15 mouse cellular contexts compared by ENCODE assay signal in genomic region chr5:122245186-122245585, GRCm38 (mm10). TPM values are rescaled to one million over a fixed set of nuclear protein-coding genes. Genes with fewer than 3 reads are reported as not detected.
DNase-seq lines count a peak whose midpoint lies in the region; ATAC-seq and TF ChIP-seq lines count a peak whose summit lies in the region.
"Had no signal": no experiment of that assay in that cellular context is flagged by ENCODE, and none has a peak within 500 bp of the region (broad histone marks: within the 10 kb centered on the region; RNA-seq: fewer than 3 reads in every experiment).

No protein-coding gene starts in this region.

- no peak for ATAC-seq in midbrain, embryonic 11.5 days (ENCODE audit: low FRiP score)
- ATAC-seq in forebrain, embryonic 13.5 days, result no peak
- ATAC-seq: Patski had no signal

- TF ChIP-seq POLR2A in lung, adult 2 months (IDR thresholded peaks at IDR 0.05; ENCODE audit: borderline replicate concordance, extremely low read depth, low read depth, low read length), result no peak

- H3K4me3 ChIP-seq in midbrain, embryonic 11.5 days (ENCODE audit: low read depth, low read length), result no peak overlapping the region
- H3K4me3 ChIP-seq in midbrain, embryonic 10.5 days, result no peak overlapping the region
- H3K4me3 ChIP-seq in forebrain, embryonic 13.5 days, result no peak overlapping the region
- no peak overlapping the region for H3K4me3 ChIP-seq in lung, adult 2 months (replicated peaks; ENCODE audit: extremely low read depth, low read depth, low read length)
- H3K4me3 ChIP-seq: liver, embryonic 13.5 days; myocyte had no signal

- no peaks in the 10 kb centered on the region for H3K9me3 ChIP-seq in midbrain, embryonic 11.5 days (ENCODE audit: control insufficient read depth, low read length)
- no peaks in the 10 kb centered on the region for H3K9me3 ChIP-seq in midbrain, embryonic 10.5 days (replicated peaks)
- no peaks in the 10 kb centered on the region for H3K9me3 ChIP-seq in forebrain, embryonic 13.5 days (replicated peaks)
- H3K9me3 ChIP-seq: liver, embryonic 13.5 days had no signal

- no peak overlapping the region for H3K4me2 ChIP-seq in midbrain, embryonic 11.5 days
- H3K4me2 ChIP-seq in forebrain, embryonic 13.5 days, result no peak overlapping the region
- H3K4me2 ChIP-seq: liver, embryonic 13.5 days had no signal

- peaks cover 12% of the 10 kb centered on the region for H3K36me3 ChIP-seq in midbrain, embryonic 11.5 days (ENCODE audit: control insufficient read depth, insufficient read depth, low read length)
- H3K36me3 ChIP-seq in midbrain, embryonic 10.5 days, result peaks cover 85% of the 10 kb centered on the region
- peaks cover 46% of the 10 kb centered on the region for H3K36me3 ChIP-seq in forebrain, embryonic 13.5 days (ENCODE audit: poor library complexity, severe bottlenecking)
- H3K36me3 ChIP-seq in splenic B cell, adult 2 months (ENCODE audit: control insufficient read depth, insufficient read depth, low read length, poor library complexity, severe bottlenecking), result peaks cover 11% of the 10 kb centered on the region
- H3K36me3 ChIP-seq: liver, embryonic 13.5 days had no signal

- no peaks in the 10 kb centered on the region for H3K4me1 ChIP-seq in midbrain, embryonic 11.5 days (ENCODE audit: control insufficient read depth, insufficient read depth, low read length)
- H3K4me1 ChIP-seq in midbrain, embryonic 10.5 days, result peaks cover 12% of the 10 kb centered on the region; the same call in 1 of the 2 replicates
- H3K4me1 ChIP-seq in forebrain, embryonic 13.5 days, result peaks cover 27% of the 10 kb centered on the region
- 0 out of 2 replicates have a peak, but pooled peaks cover 4% of the 10 kb centered on the region for H3K4me1 ChIP-seq in lung, adult 2 months (ENCODE audit: control insufficient read depth, insufficient read depth, low read length)

- H3K27ac ChIP-seq in midbrain, embryonic 11.5 days (ENCODE audit: low read depth, low read length), result no peak overlapping the region
- no peak overlapping the region; the same call in 1 of the 2 replicates for H3K27ac ChIP-seq in midbrain, embryonic 10.5 days (replicated peaks)
- H3K27ac ChIP-seq in forebrain, embryonic 13.5 days, result peak overlapping the region; percentile 60
- H3K27ac ChIP-seq: liver, embryonic 13.5 days; macrophage had no signal

- TF ChIP-seq CTCF in lung, adult 2 months (IDR thresholded peaks at IDR 0.05; ENCODE audit: insufficient read depth, low read length), result no peak

- 72% methylated on average over 3 of the region's 3 CpGs for WGBS in midbrain, embryonic 11.5 days
- 84% methylated on average over 3 of the region's 3 CpGs for WGBS in midbrain, embryonic 10.5 days
- 56% methylated on average over 3 of the region's 3 CpGs for WGBS in forebrain, embryonic 13.5 days
- WGBS in lung, adult 2 months, result 59% methylated on average over 3 of the region's 3 CpGs

- H3K27me3 ChIP-seq in midbrain, embryonic 11.5 days (ENCODE audit: control insufficient read depth, insufficient read depth, low read length), result no peaks in the 10 kb centered on the region
- H3K27me3 ChIP-seq in midbrain, embryonic 10.5 days (ENCODE audit: low read depth, poor library complexity, severe bottlenecking), result no peaks in the 10 kb centered on the region
- H3K27me3 ChIP-seq in forebrain, embryonic 13.5 days, result no peaks in the 10 kb centered on the region
- H3K27me3 ChIP-seq in splenic B cell, adult 2 months (ENCODE audit: control insufficient read depth, insufficient read depth, low read length, poor library complexity, severe bottlenecking), result no peaks in the 10 kb centered on the region
- H3K27me3 ChIP-seq: liver, embryonic 13.5 days; Patski had no signal

- DNase-seq in heart, postnatal 4 days, result peak; percentile 28
- DNase-seq in heart, adult 18-20 months, result no peak
- DNase-seq in midbrain, embryonic 11.5 days (ENCODE audit: low spot score, missing footprints), result peak; percentile 73
- DNase-seq in midbrain, embryonic 10.5 days (ENCODE audit: low spot score), result no peak
- peak; percentile 36 for DNase-seq in splenic B cell, adult 2 months (ENCODE audit: low read depth, low spot score)
- no peak for DNase-seq in lung, adult 2 months
- DNase-seq: cerebellum, adult 11 months; gastrocnemius, postnatal 36 days; kidney, postnatal 14 days; liver, embryonic 13.5 days; thymus, postnatal 36 days had no signal

- no peak overlapping the region for H3K9ac ChIP-seq in midbrain, embryonic 11.5 days (ENCODE audit: low read length)
- no peak overlapping the region for H3K9ac ChIP-seq in forebrain, embryonic 13.5 days
- H3K9ac ChIP-seq: liver, embryonic 13.5 days had no signal

RNA-seq across cellular contexts. Expression of gene Tctn1, which starts 19.1 kb away (rescaled TPM):
- 1 to 10 TPM; 6.0 to 6.1 TPM for total RNA-seq in heart, postnatal 4 days (2021)
- total RNA-seq in heart, adult 18-20 months (2021), result 1 to 10 TPM; 2.8 to 4.9 TPM
- 4.3 and 4.8 TPM in 2 replicates for polyA plus RNA-seq in midbrain, embryonic 11.5 days (2014; fragmentation: Nextera tagmentation; extraction: Ambion mirVana)
- 5.9 and 6.4 TPM in 2 replicates for polyA plus RNA-seq in midbrain, embryonic 10.5 days (2016; fragmentation: Nextera tagmentation; extraction: Ambion mirVana)
- 4.8 and 4.9 TPM in 2 replicates for polyA plus RNA-seq in forebrain, embryonic 13.5 days (2015; fragmentation: Nextera tagmentation; extraction: Ambion mirVana)
- 29.8 and 33.2 TPM in 2 replicates for polyA plus RNA-seq in lung, adult 2 months (2012; rRNA removed)

RNA-seq across cellular contexts. Expression of gene Hvcn1, which starts 38.6 kb away (rescaled TPM):
- total RNA-seq in heart, postnatal 4 days (2021), result 1 to 10 TPM; 1.9 to 2.0 TPM
- total RNA-seq in heart, adult 18-20 months (2021), result 1 to 10 TPM; 1.7 to 6.8 TPM
- 11.4 and 12.5 TPM in 2 replicates for polyA plus RNA-seq in midbrain, embryonic 11.5 days (2014; fragmentation: Nextera tagmentation; extraction: Ambion mirVana)
- 17.7 TPM in 2 replicates for polyA plus RNA-seq in midbrain, embryonic 10.5 days (2016; fragmentation: Nextera tagmentation; extraction: Ambion mirVana)
- polyA plus RNA-seq in forebrain, embryonic 13.5 days (2015; fragmentation: Nextera tagmentation; extraction: Ambion mirVana), result 2.9 and 3.0 TPM in 2 replicates
- 19.6 and 21.9 TPM in 2 replicates for polyA plus RNA-seq in lung, adult 2 months (2012; rRNA removed)

RNA-seq across cellular contexts. Expression of gene Pptc7, which starts 39.0 kb away (rescaled TPM):
- total RNA-seq in heart, postnatal 4 days (2021), result 10 to 100 TPM; 44.0 to 47.2 TPM
- 100 to 1,000 TPM; 112 to 135 TPM for total RNA-seq in heart, adult 18-20 months (2021)
- polyA plus RNA-seq in midbrain, embryonic 11.5 days (2014; fragmentation: Nextera tagmentation; extraction: Ambion mirVana), result 7.6 and 8.8 TPM in 2 replicates
- polyA plus RNA-seq in midbrain, embryonic 10.5 days (2016; fragmentation: Nextera tagmentation; extraction: Ambion mirVana), result 7.3 and 7.7 TPM in 2 replicates
- 7.5 and 7.7 TPM in 2 replicates for polyA plus RNA-seq in forebrain, embryonic 13.5 days (2015; fragmentation: Nextera tagmentation; extraction: Ambion mirVana)
- polyA plus RNA-seq in lung, adult 2 months (2012; rRNA removed), result 30.4 and 35.3 TPM in 2 replicates

Comparison
In these comparisons a context has a peak if more than half of its experiments do, and no peak if none do; other contexts are left out.
1. DNase-seq: peak in heart, postnatal 4 days (single experiment), midbrain, embryonic 11.5 days (single experiment) and splenic B cell, adult 2 months (single experiment); none in heart, adult 18-20 months (0 of 2), midbrain, embryonic 10.5 days (single experiment) and lung, adult 2 months (single experiment).